Mouse (Mus musculus) subcutaneous adipose tissue, adult 2 months (tissue): Measurements from ENCODE around the gene Scn9a. TPM values are rescaled to one million over a fixed set of nuclear protein-coding genes. Genes with fewer than 3 reads are reported as not detected.

Experiments used
- polyA plus RNA-seq: library from polyadenylated mRNA; depleted of rRNA; stranded (reverse); fragments of >200 nt; gene quantifications from 2 replicates; pipeline ENCODE4 v1.2.3, GENCODE M21; 2012; ENCODE audit warnings: low replicate concordance; rRNA removed

The Scn9a gene
- not detected in 2 replicates for polyA plus RNA-seq

DNA sequence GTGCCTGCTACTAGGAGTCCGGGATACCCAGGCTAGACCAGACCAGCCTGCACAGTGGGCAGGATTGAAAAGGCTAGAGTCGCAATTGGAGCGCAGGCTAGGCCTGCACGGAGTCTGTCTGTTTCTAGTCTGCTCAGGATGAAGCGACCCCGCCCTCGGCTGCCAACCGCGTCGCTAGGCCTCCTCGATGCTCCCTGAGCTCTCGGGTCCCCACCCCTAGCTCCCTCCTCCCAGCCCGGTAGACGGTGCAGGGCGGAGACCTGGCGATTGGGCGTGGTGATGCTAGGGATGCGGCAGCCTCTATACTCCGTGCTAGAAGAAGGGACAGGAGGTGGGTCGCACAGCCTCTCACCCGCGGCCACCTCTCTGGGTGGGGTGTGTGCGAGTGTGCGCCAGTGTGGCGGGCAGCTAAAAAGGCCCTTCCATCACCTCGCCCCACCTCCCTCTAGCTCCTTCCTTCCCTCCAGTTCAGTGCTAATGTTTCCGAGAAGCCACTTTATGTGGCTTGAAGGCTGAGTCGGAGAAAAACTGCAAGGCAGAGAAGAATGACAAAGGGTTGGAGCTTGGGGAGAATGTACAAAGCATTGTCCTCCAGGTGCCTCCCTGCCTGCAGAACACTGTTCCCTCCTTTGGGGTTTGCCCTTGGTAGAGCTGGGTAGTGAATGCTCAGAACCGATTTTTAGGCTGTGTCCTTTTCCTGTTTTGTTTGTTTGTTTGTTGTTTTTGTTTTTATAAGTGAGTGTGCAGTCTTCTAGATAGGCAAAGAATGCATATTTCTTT is at the start of gene Scn9a:
Gene Scn9a (minus strand): TSS at position 383 of the 780 bp plus-strand sequence.

DNA sequence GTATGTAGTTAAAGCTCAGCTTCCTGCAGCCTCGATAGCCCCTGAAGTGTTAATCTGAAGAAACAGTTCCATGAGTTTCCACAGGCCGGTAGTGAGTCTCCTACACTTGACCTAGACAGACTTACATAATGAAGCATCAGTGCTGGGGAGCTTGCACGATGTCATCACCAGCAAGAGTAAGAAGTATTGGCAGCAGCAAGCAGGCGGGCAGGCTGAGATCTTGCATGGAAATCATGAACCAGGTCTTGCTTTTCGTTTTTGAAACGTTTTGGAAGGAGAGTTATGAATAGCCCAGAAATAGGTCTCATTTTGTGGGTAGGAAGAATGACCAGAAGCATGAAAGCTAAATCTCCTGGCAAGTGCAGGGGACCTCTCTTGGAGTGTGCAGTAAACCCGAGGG is 194.1 kb downstream of the Scn9a start, which contains the start of gene Scn1a:
Gene Scn1a (minus strand): TSS at position 130 of the 400 bp plus-strand sequence.

Other genes starting within 250 kb of the Scn9a start
- gene Scn1a, start 194.1 kb downstream of the Scn9a start, polyA plus RNA-seq = 0.04 and 0.14 TPM in 2 replicates
- gene Scn7a, start 150.0 kb upstream of the Scn9a start, polyA plus RNA-seq = 9.0 and 14.8 TPM in 2 replicates